Mouse (Mus musculus): ENCODE results near the gene Lemd2.
A peak's percentile ranks its signal among the peaks of the same experiment; 100 is the strongest.

Lemd2 gene

GRCm38 (mm10) chr17:27212006-27212405, 7.7 kb upstream of the Lemd2 start:
- no peaks in the 10 kb centered on the region for H3K27me3 ChIP-seq (ENCODE audit: control insufficient read depth, insufficient read depth, low read length, poor library complexity, severe bottlenecking)
- H3K36me3 ChIP-seq (ENCODE audit: control insufficient read depth, insufficient read depth, low read length, poor library complexity, severe bottlenecking): no peaks in the 10 kb centered on the region
- DNase-seq (ENCODE audit: low read depth, low spot score): no peak

GRCm38 (mm10) chr17:27207113-27207707, 2.9 kb upstream of the Lemd2 start:
- no peak for DNase-seq (ENCODE audit: low read depth, low spot score)
- Histone ChIP-seq H3K27me3 (ENCODE audit: control insufficient read depth, insufficient read depth, low read length, poor library complexity, severe bottlenecking) (no peaks in the 10 kb centered on the region), H3K36me3 (ENCODE audit: control insufficient read depth, insufficient read depth, low read length, poor library complexity, severe bottlenecking) (no peaks in the 10 kb centered on the region)

- H3K27me3 ChIP-seq (ENCODE audit: control insufficient read depth, insufficient read depth, low read length, poor library complexity, severe bottlenecking): no peaks in the 10 kb centered on the region
- no peak for DNase-seq (ENCODE audit: low read depth, low spot score)
These were observed 753 bp downstream of the Lemd2 start for GRCm38 (mm10) chr17:27203358-27204074.

GRCm38 (mm10) chr17:27202919-27203357, 1.3 kb downstream of the Lemd2 start:
- peak; percentile 38 for DNase-seq (ENCODE audit: low read depth, low spot score)

More at GRCm38 (mm10) chr17:27203358-27204074, 753 bp downstream of the Lemd2 start:
- peaks cover 10% of the 10 kb centered on the region; the same call in 1 of the 2 replicates for H3K36me3 ChIP-seq (ENCODE audit: control insufficient read depth, insufficient read depth, low read length, poor library complexity, severe bottlenecking)

GRCm38 (mm10) chr17:27201981-27202380, 2.3 kb downstream of the Lemd2 start:
- DNase-seq (ENCODE audit: low read depth, low spot score): peak; percentile 55
- Histone ChIP-seq H3K27me3 (ENCODE audit: control insufficient read depth, insufficient read depth, low read length, poor library complexity, severe bottlenecking) (no peaks in the 10 kb centered on the region), H3K36me3 (ENCODE audit: control insufficient read depth, insufficient read depth, low read length, poor library complexity, severe bottlenecking) (peaks cover 12% of the 10 kb centered on the region; the same call in 1 of the 2 replicates)

More at GRCm38 (mm10) chr17:27202919-27203357, 1.3 kb downstream of the Lemd2 start:
- H3K36me3 ChIP-seq (ENCODE audit: control insufficient read depth, insufficient read depth, low read length, poor library complexity, severe bottlenecking): peaks cover 12% of the 10 kb centered on the region; the same call in 1 of the 2 replicates
- no peaks in the 10 kb centered on the region for H3K27me3 ChIP-seq (ENCODE audit: control insufficient read depth, insufficient read depth, low read length, poor library complexity, severe bottlenecking)

GRCm38 (mm10) chr17:27200801-27201200, 3.5 kb downstream of the Lemd2 start:
- H3K36me3 ChIP-seq (ENCODE audit: control insufficient read depth, insufficient read depth, low read length, poor library complexity, severe bottlenecking): peaks cover 14% of the 10 kb centered on the region; the same call in 1 of the 2 replicates
- DNase-seq (ENCODE audit: low read depth, low spot score): no peak
- H3K27me3 ChIP-seq (ENCODE audit: control insufficient read depth, insufficient read depth, low read length, poor library complexity, severe bottlenecking): no peaks in the 10 kb centered on the region

- Histone ChIP-seq H3K36me3 (ENCODE audit: control insufficient read depth, insufficient read depth, low read length, poor library complexity, severe bottlenecking) (peaks cover 19% of the 10 kb centered on the region; the same call in 1 of the 2 replicates), H3K27me3 (ENCODE audit: control insufficient read depth, insufficient read depth, low read length, poor library complexity, severe bottlenecking) (no peaks in the 10 kb centered on the region)
- no peak for DNase-seq (ENCODE audit: low read depth, low spot score)
These were observed 4.4 kb downstream of the Lemd2 start for GRCm38 (mm10) chr17:27199864-27200263.

GRCm38 (mm10) chr17:27199205-27199604, 5.1 kb downstream of the Lemd2 start:
- no peak for DNase-seq (ENCODE audit: low read depth, low spot score)
- Histone ChIP-seq H3K27me3 (ENCODE audit: control insufficient read depth, insufficient read depth, low read length, poor library complexity, severe bottlenecking) (no peaks in the 10 kb centered on the region), H3K36me3 (ENCODE audit: control insufficient read depth, insufficient read depth, low read length, poor library complexity, severe bottlenecking) (peaks cover 24% of the 10 kb centered on the region)

- Histone ChIP-seq H3K27me3 (ENCODE audit: control insufficient read depth, insufficient read depth, low read length, poor library complexity, severe bottlenecking) (no peaks in the 10 kb centered on the region), H3K36me3 (ENCODE audit: control insufficient read depth, insufficient read depth, low read length, poor library complexity, severe bottlenecking) (peaks cover 25% of the 10 kb centered on the region)
- DNase-seq (ENCODE audit: low read depth, low spot score): no peak
These were observed 8.1 kb downstream of the Lemd2 start for GRCm38 (mm10) chr17:27196206-27196605.

GRCm38 (mm10) chr17:27194258-27195185, 9.7 kb downstream of the Lemd2 start:
- Histone ChIP-seq H3K36me3 (ENCODE audit: control insufficient read depth, insufficient read depth, low read length, poor library complexity, severe bottlenecking) (peaks cover 21% of the 10 kb centered on the region), H3K27me3 (ENCODE audit: control insufficient read depth, insufficient read depth, low read length, poor library complexity, severe bottlenecking) (no peaks in the 10 kb centered on the region)
- no peak for DNase-seq (ENCODE audit: low read depth, low spot score)

GRCm38 (mm10) chr17:27191804-27192203, 12.5 kb downstream of the Lemd2 start:
- H3K36me3 ChIP-seq (ENCODE audit: control insufficient read depth, insufficient read depth, low read length, poor library complexity, severe bottlenecking): peaks cover 17% of the 10 kb centered on the region
- DNase-seq (ENCODE audit: low read depth, low spot score): no peak
- no peaks in the 10 kb centered on the region for H3K27me3 ChIP-seq (ENCODE audit: control insufficient read depth, insufficient read depth, low read length, poor library complexity, severe bottlenecking)

- Histone ChIP-seq H3K36me3 (ENCODE audit: control insufficient read depth, insufficient read depth, low read length, poor library complexity, severe bottlenecking) (peaks cover 17% of the 10 kb centered on the region), H3K27me3 (ENCODE audit: control insufficient read depth, insufficient read depth, low read length, poor library complexity, severe bottlenecking) (no peaks in the 10 kb centered on the region)
- DNase-seq (ENCODE audit: low read depth, low spot score): no peak
These were observed 13.1 kb downstream of the Lemd2 start for GRCm38 (mm10) chr17:27191189-27191588.

- H3K36me3 ChIP-seq (ENCODE audit: control insufficient read depth, insufficient read depth, low read length, poor library complexity, severe bottlenecking): peaks cover 9% of the 10 kb centered on the region
- peak; percentile 82 for DNase-seq (ENCODE audit: low read depth, low spot score)
- no peaks in the 10 kb centered on the region for H3K27me3 ChIP-seq (ENCODE audit: control insufficient read depth, insufficient read depth, low read length, poor library complexity, severe bottlenecking)
These were observed 14.5 kb downstream of the Lemd2 start for GRCm38 (mm10) chr17:27189640-27190216.

- no peak for DNase-seq (ENCODE audit: low read depth, low spot score)
- peaks cover 2% of the 10 kb centered on the region; the same call in 1 of the 2 replicates for H3K36me3 ChIP-seq (ENCODE audit: control insufficient read depth, insufficient read depth, low read length, poor library complexity, severe bottlenecking)
- no peaks in the 10 kb centered on the region for H3K27me3 ChIP-seq (ENCODE audit: control insufficient read depth, insufficient read depth, low read length, poor library complexity, severe bottlenecking)
These were observed 15.4 kb downstream of the Lemd2 start for GRCm38 (mm10) chr17:27188883-27189282.
